Mouse (Mus musculus) embryonic fibroblast, embryonic 13.5 days (primary cell): ENCODE results near the gene Foxj1. TPM values are rescaled to one million over a fixed set of nuclear protein-coding genes. Genes with fewer than 3 reads are reported as not detected.

Experiments
- H3K27ac ChIP-seq: 2 replicates; pipeline ENCODE4 v1.5.1; 2012; ENCODE audit warnings: low read length, control low read depth, inconsistent platforms; ENCODE audit not compliant: insufficient read depth
- H3K4me1 ChIP-seq: 2 replicates; pipeline ENCODE4 v1.6.1; 2011; ENCODE audit warnings: low read length; ENCODE audit not compliant: control insufficient read depth, insufficient read depth
- H3K4me3 ChIP-seq: 2 replicates; pipeline ENCODE4 v1.5.1; 2011; ENCODE audit warnings: mild to moderate bottlenecking, control low read depth, low read length; ENCODE audit not compliant: insufficient read depth
- CTCF ChIP-seq: IDR thresholded peaks from 2 replicates; pipeline ENCODE4 v1.5.1; 2011; ENCODE audit warnings: mild to moderate bottlenecking, control low read depth, low read length, moderate library complexity, borderline replicate concordance; ENCODE audit not compliant: insufficient read depth
- POLR2A ChIP-seq: IDR thresholded peaks from 2 replicates; pipeline ENCODE4 v1.6.1; 2011; ENCODE audit warnings: low read depth, mild to moderate bottlenecking, control low read depth, low read length, moderate library complexity
- polyA plus RNA-seq: library from polyadenylated mRNA; stranded (reverse); fragments of >200 nt; gene quantifications from 2 replicates; pipeline ENCODE4 v1.2.4, GENCODE M21; 2011; ENCODE audit warnings: low read depth; ENCODE audit not compliant: missing spikeins, insufficient read length

Gene Foxj1
- polyA plus RNA-seq, 1 experiment = 0.98 TPM

- no peak overlapping the region for H3K27ac ChIP-seq
- H3K4me3 ChIP-seq = peak overlapping the region; percentile 91
- no peaks in the 10 kb centered on the region for H3K4me1 ChIP-seq
- TF ChIP-seq POLR2A (peak; percentile 72), CTCF (no peak)
Observed at GRCm38 (mm10) chr11:116306126-116306982, 28.8 kb downstream of the Foxj1 start.

- H3K4me1 ChIP-seq = no peaks in the 10 kb centered on the region
- TF ChIP-seq CTCF (no peak), POLR2A (no peak)
- peak overlapping the region; percentile 91; the same call in 1 of the 2 replicates for H3K4me3 ChIP-seq
- H3K27ac ChIP-seq = no peak overlapping the region
Observed at GRCm38 (mm10) chr11:116305423-116305822, 29.8 kb downstream of the Foxj1 start.

GRCm38 (mm10) chr11:116298621-116299020 is 36.6 kb downstream of the Foxj1 start:
- Histone ChIP-seq H3K27ac (no peak overlapping the region), H3K4me1 (no peaks in the 10 kb centered on the region), H3K4me3 (no peak overlapping the region)
- TF ChIP-seq POLR2A = no peak

GRCm38 (mm10) chr11:116298221-116298620 is 37.0 kb downstream of the Foxj1 start:
- Histone ChIP-seq H3K27ac (no peak overlapping the region), H3K4me3 (no peak overlapping the region), H3K4me1 (no peaks in the 10 kb centered on the region)
- TF ChIP-seq POLR2A (no peak), CTCF (no peak)

GRCm38 (mm10) chr11:116297017-116297416 is 38.2 kb downstream of the Foxj1 start:
- no peak for TF ChIP-seq POLR2A
- no peak for TF ChIP-seq CTCF

GRCm38 (mm10) chr11:116296191-116296734 is 38.9 kb downstream of the Foxj1 start:
- Histone ChIP-seq H3K4me3 (no peak overlapping the region), H3K4me1 (no peaks in the 10 kb centered on the region), H3K27ac (no peak overlapping the region)
- TF ChIP-seq CTCF = no peak
- TF ChIP-seq POLR2A = no peak

More at GRCm38 (mm10) chr11:116297017-116297416, 38.2 kb downstream of the Foxj1 start:
- no peak overlapping the region for H3K4me3 ChIP-seq
- no peak overlapping the region for H3K27ac ChIP-seq
- H3K4me1 ChIP-seq = no peaks in the 10 kb centered on the region

GRCm38 (mm10) chr11:116294319-116294718 is 40.9 kb downstream of the Foxj1 start:
- Histone ChIP-seq H3K4me3 (no peak overlapping the region), H3K27ac (no peak overlapping the region), H3K4me1 (no peaks in the 10 kb centered on the region)
- TF ChIP-seq CTCF (peak; percentile 66; the same call in 1 of the 2 replicates), POLR2A (no peak)

GRCm38 (mm10) chr11:116293538-116294137 is 41.6 kb downstream of the Foxj1 start:
- no peak overlapping the region for H3K4me3 ChIP-seq
- no peak overlapping the region for H3K27ac ChIP-seq
- TF ChIP-seq CTCF = no peak
- no peak for TF ChIP-seq POLR2A
- no peaks in the 10 kb centered on the region for H3K4me1 ChIP-seq

- Histone ChIP-seq H3K4me1 (no peaks in the 10 kb centered on the region), H3K4me3 (no peak overlapping the region), H3K27ac (no peak overlapping the region)
- TF ChIP-seq CTCF (no peak), POLR2A (no peak)
Observed at GRCm38 (mm10) chr11:116292401-116292800, 42.8 kb downstream of the Foxj1 start.

GRCm38 (mm10) chr11:116290556-116290955 is 44.6 kb downstream of the Foxj1 start:
- TF ChIP-seq CTCF (no peak), POLR2A (no peak)
- no peak overlapping the region for H3K27ac ChIP-seq
- H3K4me1 ChIP-seq = no peaks in the 10 kb centered on the region
- H3K4me3 ChIP-seq = no peak overlapping the region
